Mouse (Mus musculus) liver, embryonic 11.5 days (tissue): Measurements from ENCODE around the gene Ube2o. TPM values are rescaled to one million over a fixed set of nuclear protein-coding genes. Genes with fewer than 3 reads are reported as not detected.

Experiments used
- ATAC-seq: fragments of 200-750 bp; cut with Nextera tagmentation; replicated peaks from 2 replicates; pipeline ENCODE4 v1.8.0; 2017; ENCODE audit warnings: moderate number of reproducible peaks, mild to moderate bottlenecking, moderate TSS enrichment, moderate library complexity; ENCODE audit not compliant: low FRiP score
- DNase-seq: peaks from one replicate; pipeline ENCODE4 v3.0.0-alpha.2; 2017; ENCODE audit warnings: low spot score
- H3K27ac ChIP-seq: fragments of 300-500 bp; sonication (generic); 2 replicates; pipeline ENCODE4 v1.5.1; 2014; ENCODE audit warnings: mild to moderate bottlenecking, low read depth, low read length, control low read depth
- H3K27me3 ChIP-seq: fragments of 300-500 bp; sonication (generic); replicated peaks from 2 replicates; pipeline ENCODE4 v1.6.1; 2014; ENCODE audit warnings: low read length, mixed read lengths; ENCODE audit not compliant: control insufficient read depth, insufficient read depth
- H3K36me3 ChIP-seq: fragments of 300-500 bp; sonication (generic); 2 replicates; pipeline ENCODE4 v1.6.1; 2014; ENCODE audit warnings: mild to moderate bottlenecking, low read length, moderate library complexity, mixed read lengths; ENCODE audit not compliant: control insufficient read depth, insufficient read depth
- H3K4me1 ChIP-seq: fragments of 300-500 bp; sonication (generic); replicated peaks from 2 replicates; pipeline ENCODE4 v1.6.1; 2014; ENCODE audit warnings: low read length, mixed read lengths; ENCODE audit not compliant: control insufficient read depth, insufficient read depth
- H3K4me2 ChIP-seq: fragments of 300-500 bp; sonication (generic); 2 replicates; pipeline ENCODE4 v1.6.1; 2014; ENCODE audit warnings: mild to moderate bottlenecking, control low read depth, moderate library complexity
- H3K4me3 ChIP-seq: fragments of 300-500 bp; sonication (generic); 2 replicates; pipeline ENCODE4 v1.5.1; 2014; ENCODE audit warnings: low read depth, low read length, control low read depth
- H3K9ac ChIP-seq: fragments of 300-500 bp; sonication (generic); 2 replicates; pipeline ENCODE4 v1.6.1; 2014; ENCODE audit warnings: low read depth, low read length, control low read depth
- H3K9me3 ChIP-seq: fragments of 300-500 bp; sonication (generic); 2 replicates; pipeline ENCODE4 v1.6.1; 2016; ENCODE audit warnings: low read length, inconsistent platforms, mixed read lengths; ENCODE audit not compliant: control insufficient read depth
- WGBS: fragments of 180-500 bp; shearing (Covaris S2); extraction: QIAGEN DNeasy Blood & Tissue Kit; methylation state at CpG from one replicate; pipeline ENCODE4 v1.1.7; 2014; 5-methylcytosine and 5-hydroxymethylcytosine counted together
- polyA plus RNA-seq: library from polyadenylated mRNA; unstranded; fragments of >200 nt; fragmentation: Nextera tagmentation; extraction: Ambion mirVana; gene quantifications from 2 replicates; pipeline ENCODE4 v1.2.1, GENCODE M21; 2014

Gene Ube2o
- polyA plus RNA-seq, 1 experiment from 2014 or later: 13.5 TPM

- Histone ChIP-seq H3K4me2 (peak overlapping the region; percentile 64), H3K36me3 (peaks cover 34% of the 10 kb centered on the region), H3K27ac (no peak overlapping the region), H3K27me3 (no peaks in the 10 kb centered on the region), H3K9ac (no peak overlapping the region), H3K4me1 (peaks cover 8% of the 10 kb centered on the region), H3K4me3 (peak overlapping the region; percentile 98), H3K9me3 (peaks cover 3% of the 10 kb centered on the region; the same call in 1 of the 2 replicates)
- DNase-seq: no peak
- ATAC-seq: no peak
- WGBS: 66% methylated on average over 14 of the region's 14 CpGs
Measured at GRCm38 (mm10) chr11:116488693-116489375, 92.4 kb downstream of the Ube2o start.

DNA sequence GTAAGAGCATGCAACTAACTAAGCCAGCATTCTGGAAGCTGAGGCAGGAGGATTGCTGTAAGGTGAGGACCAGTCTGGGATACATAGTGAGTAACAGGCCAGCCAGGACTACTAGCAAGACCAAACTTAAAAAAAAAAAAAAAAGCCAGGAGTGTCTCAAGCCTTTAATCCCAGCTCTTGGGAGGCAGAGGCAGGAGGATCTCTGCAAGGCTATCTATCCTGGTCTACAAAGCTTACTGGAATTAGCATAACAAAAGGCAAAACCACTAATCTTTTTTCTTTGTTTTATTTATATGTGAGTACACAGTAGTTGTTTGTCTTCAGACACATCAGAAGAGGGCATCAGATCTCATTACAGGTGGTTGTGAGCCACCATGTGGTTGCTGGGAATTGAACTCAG lies 93.0 kb downstream of the Ube2o start:
- Histone ChIP-seq H3K36me3 (peaks cover 34% of the 10 kb centered on the region), H3K4me1 (peaks cover 8% of the 10 kb centered on the region), H3K4me2 (no peak overlapping the region), H3K9ac (no peak overlapping the region), H3K27ac (no peak overlapping the region), H3K4me3 (no peak overlapping the region), H3K27me3 (no peaks in the 10 kb centered on the region), H3K9me3 (peaks cover 3% of the 10 kb centered on the region; the same call in 1 of the 2 replicates)
- DNase-seq: no peak
- ATAC-seq: no peak

Other genes starting within 250 kb of the Ube2o start
- gene Foxj1, start 246.0 kb downstream of the Ube2o start, polyA plus RNA-seq: 1.2 and 1.3 TPM in 2 replicates
- gene Rnf157, start 168.4 kb downstream of the Ube2o start, polyA plus RNA-seq: 5.0 and 6.8 TPM in 2 replicates
- 78.6 and 80.2 TPM in 2 replicates for gene Ubald2, start 147.4 kb downstream of the Ube2o start, polyA plus RNA-seq
- gene Qrich2, start 115.2 kb downstream of the Ube2o start, polyA plus RNA-seq: 0.16 TPM in 1 of 2 replicates, not detected in the other
- 133 and 135 TPM in 2 replicates for gene Prpsap1, start 87.2 kb downstream of the Ube2o start, polyA plus RNA-seq
- gene Sphk1, start 50.5 kb downstream of the Ube2o start, polyA plus RNA-seq: 39.0 and 44.1 TPM in 2 replicates
- gene Aanat, start 5.0 kb upstream of the Ube2o start, polyA plus RNA-seq: not detected in 2 replicates
- gene Rhbdf2, start 45.6 kb upstream of the Ube2o start, polyA plus RNA-seq: 9.9 and 10.6 TPM in 2 replicates
- 0.62 and 0.74 TPM in 2 replicates for gene Prcd, start 72.1 kb upstream of the Ube2o start, polyA plus RNA-seq
- 2.0 and 2.5 TPM in 2 replicates for gene Cygb, start 72.9 kb upstream of the Ube2o start, polyA plus RNA-seq
- not detected in 2 replicates for gene St6galnac1, start 194.1 kb upstream of the Ube2o start, polyA plus RNA-seq
- gene Mxra7, start 246.6 kb upstream of the Ube2o start, polyA plus RNA-seq: 8.4 and 9.3 TPM in 2 replicates